Comparison of ENCODE assay signal across 10 mouse cellular contexts in genomic region chr11:111522716-111523115, GRCm38 (mm10).
DNase-seq lines count a peak whose midpoint lies in the region; ATAC-seq and TF ChIP-seq lines count a peak whose summit lies in the region.
"Had no signal": no experiment of that assay in that cellular context is flagged by ENCODE, and none has a peak within 500 bp of the region (broad histone marks: within the 10 kb centered on the region; RNA-seq: fewer than 3 reads in every experiment).

No protein-coding gene starts in this region.

- no peak for ATAC-seq in hindbrain, embryonic 11.5 days (ENCODE audit: low FRiP score)
- no peak for ATAC-seq in lung, postnatal 0 days

- peak; percentile 8 for DNase-seq in hindbrain, embryonic 10.5 days (ENCODE audit: low spot score)
- no peak for DNase-seq in hindbrain, embryonic 11.5 days (ENCODE audit: low spot score)
- peak; percentile 61 for DNase-seq in frontal cortex, postnatal 14 days (ENCODE audit: low spot score in 2 of 2)
- peak; percentile 76 to 84 for DNase-seq in left cerebral cortex, adult 18-20 months (ENCODE audit: low spot score in 2 of 2)
- peak; percentile 86 to 91 for DNase-seq in right cerebral cortex, postnatal 10 days (ENCODE audit: low spot score in 2 of 2)
- no peak for DNase-seq in spleen, postnatal 14 days (ENCODE audit: low spot score in 2 of 2)
- DNase-seq in urinary bladder, postnatal 36 days (ENCODE audit: low spot score in 2 of 2): no peak
- no peak for DNase-seq in lung, postnatal 0 days (ENCODE audit: low spot score)

- H3K27me3 ChIP-seq in hindbrain, embryonic 10.5 days (ENCODE audit: insufficient read depth, poor library complexity, severe bottlenecking): no peaks in the 10 kb centered on the region
- no peaks in the 10 kb centered on the region for H3K27me3 ChIP-seq in hindbrain, embryonic 11.5 days (ENCODE audit: control insufficient read depth, insufficient read depth, low read length)
- H3K27me3 ChIP-seq in lung, postnatal 0 days (replicated peaks; ENCODE audit: insufficient read depth, low read length): no peaks in the 10 kb centered on the region
- H3K27me3 ChIP-seq: liver, embryonic 15.5 days had no signal

- H3K36me3 ChIP-seq in hindbrain, embryonic 10.5 days: no peaks in the 10 kb centered on the region
- H3K36me3 ChIP-seq in hindbrain, embryonic 11.5 days (ENCODE audit: control insufficient read depth, insufficient read depth, low read length): no peaks in the 10 kb centered on the region
- H3K36me3 ChIP-seq in lung, postnatal 0 days (ENCODE audit: insufficient read depth, low read length): no peaks in the 10 kb centered on the region
- H3K36me3 ChIP-seq: liver, embryonic 15.5 days had no signal

- H3K4me2 ChIP-seq in hindbrain, embryonic 11.5 days (replicated peaks; ENCODE audit: low read depth, low read length): no peak overlapping the region
- H3K4me2 ChIP-seq in lung, postnatal 0 days (replicated peaks; ENCODE audit: low read depth, low read length): no peak overlapping the region
- H3K4me2 ChIP-seq: liver, embryonic 15.5 days had no signal

- H3K4me3 ChIP-seq in hindbrain, embryonic 10.5 days: no peak overlapping the region
- H3K4me3 ChIP-seq in hindbrain, embryonic 11.5 days (ENCODE audit: low read depth, low read length): no peak overlapping the region
- no peak overlapping the region for H3K4me3 ChIP-seq in lung, postnatal 0 days (ENCODE audit: low read depth, low read length)
- H3K4me3 ChIP-seq: erythroblast, embryonic 14.5 days; liver, embryonic 15.5 days had no signal

- WGBS in hindbrain, embryonic 10.5 days: 63% methylated on average over 8 of the region's 8 CpGs
- 67% methylated on average over 8 of the region's 8 CpGs for WGBS in hindbrain, embryonic 11.5 days
- WGBS in lung, postnatal 0 days: 59% methylated on average over 8 of the region's 8 CpGs

- TF ChIP-seq EP300 in lung, postnatal 0 days (IDR thresholded peaks at IDR 0.05): no peak

- H3K27ac ChIP-seq in hindbrain, embryonic 10.5 days: no peak overlapping the region
- H3K27ac ChIP-seq in hindbrain, embryonic 11.5 days (ENCODE audit: low read depth, low read length): no peak overlapping the region
- H3K27ac ChIP-seq in lung, postnatal 0 days (ENCODE audit: low read length): no peak overlapping the region
- H3K27ac ChIP-seq: liver, embryonic 15.5 days had no signal

- H3K9ac ChIP-seq in hindbrain, embryonic 11.5 days (ENCODE audit: low read depth, low read length): no peak overlapping the region
- no peak overlapping the region for H3K9ac ChIP-seq in lung, postnatal 0 days (replicated peaks; ENCODE audit: low read depth)
- H3K9ac ChIP-seq: liver, embryonic 15.5 days had no signal

- no peaks in the 10 kb centered on the region for H3K4me1 ChIP-seq in hindbrain, embryonic 10.5 days (replicated peaks)
- no peaks in the 10 kb centered on the region for H3K4me1 ChIP-seq in hindbrain, embryonic 11.5 days (replicated peaks; ENCODE audit: control insufficient read depth, insufficient read depth, low read length)
- no peaks in the 10 kb centered on the region for H3K4me1 ChIP-seq in lung, postnatal 0 days (ENCODE audit: insufficient read depth, low read depth, low read length)
- H3K4me1 ChIP-seq: liver, embryonic 15.5 days had no signal

- TF ChIP-seq CTCF in lung, postnatal 0 days (IDR thresholded peaks at IDR 0.05): no peak

- 0 out of 2 replicates have a peak, but pooled peaks cover 4% of the 10 kb centered on the region for H3K9me3 ChIP-seq in hindbrain, embryonic 10.5 days
- H3K9me3 ChIP-seq in hindbrain, embryonic 11.5 days (ENCODE audit: control insufficient read depth, low read length): no peaks in the 10 kb centered on the region
- no peaks in the 10 kb centered on the region for H3K9me3 ChIP-seq in lung, postnatal 0 days (ENCODE audit: low read length)
- H3K9me3 ChIP-seq: liver, embryonic 15.5 days had no signal

Comparison
In these comparisons a context has a peak if more than half of its experiments do, and no peak if none do; other contexts are left out.
1. DNase-seq: peak in hindbrain, embryonic 10.5 days (single experiment), frontal cortex, postnatal 14 days (2 of 2), left cerebral cortex, adult 18-20 months (2 of 2) and right cerebral cortex, postnatal 10 days (2 of 2); none in hindbrain, embryonic 11.5 days (single experiment), spleen, postnatal 14 days (0 of 2), urinary bladder, postnatal 36 days (0 of 2) and lung, postnatal 0 days (single experiment).